Comparison of ENCODE assay signal across 8 mouse cellular contexts in the genomic region with DNA sequence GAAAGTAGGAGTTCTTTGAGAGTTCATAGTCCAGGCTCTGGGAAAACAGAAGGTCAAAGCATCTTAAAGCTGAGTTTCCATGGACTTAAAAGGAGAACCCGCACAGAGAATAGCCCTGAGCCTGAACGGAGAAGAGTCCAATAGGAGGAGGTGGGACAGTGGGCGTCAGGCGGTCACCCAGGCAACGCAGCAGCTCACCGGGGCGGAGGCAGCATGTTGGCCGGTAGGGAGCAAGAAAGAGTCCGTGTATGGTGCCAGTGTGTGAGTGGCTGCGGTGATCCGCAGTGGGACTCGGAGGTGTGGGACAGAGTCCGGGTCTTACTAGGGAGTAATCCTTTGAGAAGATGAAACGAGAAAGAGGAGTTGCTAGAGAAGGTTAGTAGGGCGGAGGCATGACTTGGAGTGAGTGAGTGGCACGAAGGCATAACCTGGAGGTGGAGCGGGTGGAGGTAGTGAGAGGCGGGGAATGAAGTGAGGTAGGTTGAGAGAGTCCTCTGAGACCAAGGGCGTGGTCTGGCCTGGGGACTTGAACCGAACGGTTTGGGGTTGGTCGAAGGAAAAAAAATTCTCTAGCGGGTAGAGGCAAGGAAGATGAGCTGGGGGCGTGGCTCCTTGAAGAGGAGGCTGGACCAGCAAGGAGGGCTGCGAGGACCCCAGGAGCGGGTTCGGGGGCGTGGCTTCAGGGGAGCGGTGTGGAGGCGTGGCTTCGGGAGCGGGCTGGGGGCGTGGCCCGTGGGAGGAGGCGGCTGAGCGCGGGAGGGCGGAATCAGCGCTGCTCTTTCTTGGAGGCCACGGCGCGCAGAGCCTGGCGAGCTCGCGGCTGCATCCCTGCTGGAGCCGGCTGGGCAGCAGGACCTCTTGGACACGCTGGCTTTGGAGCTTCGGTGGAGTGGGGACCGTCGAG. TPM values are rescaled to one million over a fixed set of nuclear protein-coding genes. Genes with fewer than 3 reads are reported as not detected.
DNase-seq lines count a peak whose midpoint lies in the region; ATAC-seq and TF ChIP-seq lines count a peak whose summit lies in the region.

TSS of gene Spata13 (plus strand) at position 41 of the 904 bp plus-strand sequence.

- TF ChIP-seq CTCF in E14TG2a.4 (conservative IDR thresholded peaks at IDR 0.05; ENCODE audit: low read length) = no peak
- TF ChIP-seq CTCF in liver, postnatal 0 days (IDR thresholded peaks at IDR 0.05; ENCODE audit: low read depth) = peak; percentile 18

- under 1% methylated on average over 46 of the region's 50 CpGs for WGBS in forebrain, embryonic 13.5 days
- WGBS in liver, postnatal 0 days (ENCODE audit: insufficient replicate concordance) = under 1% methylated on average over 44 of the region's 50 CpGs
- 1% methylated on average over 48 of the region's 50 CpGs for WGBS in neural tube, embryonic 15.5 days

- H3K4me3 ChIP-seq in E14TG2a.4 (replicated peaks; ENCODE audit: low read length) = peak within 1 kb of the TSS; percentile 98
- H3K4me3 ChIP-seq in forebrain, embryonic 13.5 days = peak within 1 kb of the TSS; percentile 83
- peak within 1 kb of the TSS; percentile 86 for H3K4me3 ChIP-seq in liver, postnatal 0 days (ENCODE audit: low read depth, low read length)
- peak within 1 kb of the TSS; percentile 72 for H3K4me3 ChIP-seq in neural tube, embryonic 15.5 days (replicated peaks)

- peak within 1 kb of the TSS; percentile 90 for H3K9ac ChIP-seq in forebrain, embryonic 13.5 days
- H3K9ac ChIP-seq in liver, postnatal 0 days (replicated peaks) = peak within 1 kb of the TSS; percentile 83
- peak within 1 kb of the TSS; percentile 71 for H3K9ac ChIP-seq in neural tube, embryonic 15.5 days (replicated peaks)

- peak; percentile 83 for ATAC-seq in cerebellum, adult (ENCODE audit: insufficient number of reproducible peaks, low FRiP score, low TSS enrichment)
- peak; percentile 88 for ATAC-seq in forebrain, embryonic 13.5 days
- ATAC-seq in liver, postnatal 0 days = peak; percentile 89
- ATAC-seq in neural tube, embryonic 15.5 days (ENCODE audit: low FRiP score) = peak; percentile 93

- DNase-seq in heart, postnatal 10 days = peak; percentile 82
- peak; percentile 96 to 97 for DNase-seq in kidney, postnatal 4 days
- peak; percentile 95 for DNase-seq in liver, postnatal 0 days
- peak; percentile 93 for DNase-seq in testis, postnatal 14 days (ENCODE audit: low spot score)

- H3K27ac ChIP-seq in forebrain, embryonic 13.5 days = peak within 1 kb of the TSS; percentile 84
- peak within 1 kb of the TSS; percentile 81 for H3K27ac ChIP-seq in liver, postnatal 0 days (ENCODE audit: low read depth)
- peak within 1 kb of the TSS; percentile 75 for H3K27ac ChIP-seq in neural tube, embryonic 15.5 days (replicated peaks)

- H3K4me1 ChIP-seq in E14TG2a.4 (replicated peaks; ENCODE audit: low read depth, low read length) = peaks cover 52% of the 10 kb centered on the region
- H3K4me1 ChIP-seq in forebrain, embryonic 13.5 days = peaks cover 47% of the 10 kb centered on the region
- peaks cover 34% of the 10 kb centered on the region for H3K4me1 ChIP-seq in liver, postnatal 0 days (ENCODE audit: insufficient read depth)
- peaks cover 48% of the 10 kb centered on the region for H3K4me1 ChIP-seq in neural tube, embryonic 15.5 days

- no peaks in the 10 kb centered on the region for H3K9me3 ChIP-seq in E14TG2a.4 (ENCODE audit: low read length)
- H3K9me3 ChIP-seq in forebrain, embryonic 13.5 days (replicated peaks) = no peaks in the 10 kb centered on the region
- no peaks in the 10 kb centered on the region for H3K9me3 ChIP-seq in liver, postnatal 0 days (ENCODE audit: low read length)
- H3K9me3 ChIP-seq in neural tube, embryonic 15.5 days (replicated peaks) = no peaks in the 10 kb centered on the region

- peak within 1 kb of the TSS; percentile 92 for H3K4me2 ChIP-seq in forebrain, embryonic 13.5 days
- peak within 1 kb of the TSS; percentile 97 for H3K4me2 ChIP-seq in liver, postnatal 0 days (ENCODE audit: low read depth, low read length)
- H3K4me2 ChIP-seq in neural tube, embryonic 15.5 days = peak within 1 kb of the TSS; percentile 100

- intact Hi-C loops in heart, postnatal 10 days (cut with DNase I) = loop anchor here (2.0 kb wide), 1 partner anchor 103 kb away; no protein-coding TSS in a partner anchor

- peaks cover 21% of the 10 kb centered on the region for H3K27me3 ChIP-seq in E14TG2a.4 (ENCODE audit: insufficient read depth, low read length)
- no peaks in the 10 kb centered on the region for H3K27me3 ChIP-seq in forebrain, embryonic 13.5 days
- H3K27me3 ChIP-seq in liver, postnatal 0 days (ENCODE audit: insufficient read depth, low read length) = peaks cover 7% of the 10 kb centered on the region; the same call in 1 of the 2 replicates
- H3K27me3 ChIP-seq in neural tube, embryonic 15.5 days (replicated peaks) = no peaks in the 10 kb centered on the region

- peaks cover 27% of the 10 kb centered on the region for H3K36me3 ChIP-seq in E14TG2a.4 (ENCODE audit: insufficient read depth, low read length)
- peaks cover 6% of the 10 kb centered on the region for H3K36me3 ChIP-seq in forebrain, embryonic 13.5 days (ENCODE audit: poor library complexity, severe bottlenecking)
- H3K36me3 ChIP-seq in liver, postnatal 0 days (replicated peaks; ENCODE audit: insufficient read depth, low read length) = peaks cover 6% of the 10 kb centered on the region
- H3K36me3 ChIP-seq in neural tube, embryonic 15.5 days = no peaks in the 10 kb centered on the region

- no peak for TF ChIP-seq EP300 in liver, postnatal 0 days (IDR thresholded peaks at IDR 0.05; ENCODE audit: low read depth)

RNA-seq across cellular contexts. Expression of gene Spata13, which starts in this region (rescaled TPM):
- 81.7 and 83.0 TPM in 2 replicates for polyA plus RNA-seq in forebrain, embryonic 13.5 days (2015; fragmentation: Nextera tagmentation; extraction: Ambion mirVana)
- 10 to 100 TPM; 38.9 to 47.4 TPM for total RNA-seq in heart, postnatal 10 days (2021)
- polyA plus RNA-seq in liver, postnatal 0 days (2015; fragmentation: Nextera tagmentation; extraction: Ambion mirVana) = 13.7 and 14.0 TPM in 2 replicates
- 22.7 and 22.9 TPM in 2 replicates for polyA plus RNA-seq in neural tube, embryonic 15.5 days (2015; fragmentation: Nextera tagmentation; extraction: Ambion mirVana)

Comparison
In these comparisons a context has a peak if more than half of its experiments do, and no peak if none do; other contexts are left out.
1. Peak in every context shown above with its lines: DNase-seq, ATAC-seq, H3K4me3 ChIP-seq and H3K27ac ChIP-seq.